Mouse (Mus musculus) embryonic facial prominence, embryonic 14.5 days (tissue): ENCODE data around the gene AC124108.1. TPM values are rescaled to one million over a fixed set of nuclear protein-coding genes. Genes with fewer than 3 reads are reported as not detected.

Experiments
- ATAC-seq: fragments of 200-750 bp; cut with Nextera tagmentation; 2 replicates; pipeline ENCODE4 v1.8.0; 2017; ENCODE audit warnings: low read depth, moderate number of reproducible peaks, moderate TSS enrichment
- DNase-seq: peaks from one replicate; pipeline ENCODE4 v3.0.0-alpha.2; 2015; ENCODE audit warnings: low spot score
- H3K27ac ChIP-seq: fragments of 300-500 bp; sonication (generic); replicated peaks from 2 replicates; pipeline ENCODE4 v1.5.1; 2014; ENCODE audit warnings: low read depth, mild to moderate bottlenecking, low read length, moderate library complexity
- H3K27me3 ChIP-seq: fragments of 300-500 bp; sonication (generic); replicated peaks from 2 replicates; pipeline ENCODE4 v1.6.1; 2014; ENCODE audit warnings: low read length; ENCODE audit not compliant: control insufficient read depth, insufficient read depth
- H3K36me3 ChIP-seq: fragments of 300-500 bp; sonication (generic); 2 replicates; pipeline ENCODE4 v1.6.1; 2014; ENCODE audit warnings: low read length, mixed read lengths; ENCODE audit not compliant: control insufficient read depth, insufficient read depth
- H3K4me1 ChIP-seq: fragments of 300-500 bp; sonication (generic); 2 replicates; pipeline ENCODE4 v1.6.1; 2014; ENCODE audit warnings: antibody characterized with exemption, low read length; ENCODE audit not compliant: control insufficient read depth, insufficient read depth
- H3K4me2 ChIP-seq: fragments of 300-500 bp; sonication (generic); 2 replicates; pipeline ENCODE4 v1.6.1; 2014; ENCODE audit warnings: low read depth, mild to moderate bottlenecking, low read length, moderate library complexity, mixed read lengths
- H3K4me3 ChIP-seq: fragments of 300-500 bp; sonication (generic); 2 replicates; pipeline ENCODE4 v1.5.1; 2014; ENCODE audit warnings: low read depth, mild to moderate bottlenecking, low read length
- H3K9ac ChIP-seq: fragments of 300-500 bp; sonication (generic); 2 replicates; pipeline ENCODE4 v1.6.1; 2014; ENCODE audit warnings: low read depth, mild to moderate bottlenecking, low read length, moderate library complexity, mixed read lengths
- H3K9me3 ChIP-seq: fragments of 300-500 bp; sonication (generic); 2 replicates; pipeline ENCODE4 v1.6.1; 2016; ENCODE audit warnings: low read length; ENCODE audit not compliant: control insufficient read depth
- WGBS: fragments of 180-500 bp; shearing (Covaris S2); extraction: QIAGEN DNeasy Blood & Tissue Kit; methylation state at CpG from one replicate; pipeline ENCODE4 v1.1.7; 2014; 5-methylcytosine and 5-hydroxymethylcytosine counted together
- polyA plus RNA-seq: library from polyadenylated mRNA; unstranded; fragments of >200 nt; fragmentation: Nextera tagmentation; extraction: Ambion mirVana; gene quantifications from 2 replicates; pipeline ENCODE4 v1.2.1, GENCODE M21; 2014

The AC124108.1 gene
- polyA plus RNA-seq, 1 experiment from 2014 or later = 0.71 TPM

DNA sequence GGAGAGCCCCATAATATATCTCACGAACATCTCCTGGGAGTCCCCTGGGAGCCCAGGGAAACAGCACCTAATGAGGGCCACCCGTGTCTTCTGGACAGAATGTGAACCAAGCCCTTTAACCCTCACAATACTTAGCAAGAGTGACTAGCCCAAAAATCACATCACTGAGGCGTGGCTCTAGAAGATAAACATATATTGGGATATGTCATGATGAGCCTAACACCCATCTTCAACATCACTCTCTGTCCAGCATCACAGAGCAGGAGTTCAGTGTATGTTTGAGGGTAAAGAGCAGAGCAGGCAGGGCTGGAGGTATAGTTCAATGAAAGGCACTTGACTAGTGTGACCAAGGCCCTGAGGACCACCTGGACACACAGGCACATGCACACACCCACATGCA is 38.4 kb downstream of the AC124108.1 start, which contains the start of gene Gm10188:
Gene Gm10188, minus strand, starts transcription at position 101 of the 400 bp plus-strand sequence.
- Histone ChIP-seq H3K9ac (no peak within 1 kb of the TSS), H3K9me3 (no peaks in the 10 kb centered on the region), H3K27ac (no peak within 1 kb of the TSS), H3K27me3 (no peaks in the 10 kb centered on the region), H3K4me1 (no peaks in the 10 kb centered on the region), H3K4me3 (no peak within 1 kb of the TSS), H3K4me2 (no peak within 1 kb of the TSS), H3K36me3 (no peaks in the 10 kb centered on the region)
- no peak for DNase-seq
- 75% methylated on average over 3 of the region's 3 CpGs for WGBS
- no peak for ATAC-seq

DNA sequence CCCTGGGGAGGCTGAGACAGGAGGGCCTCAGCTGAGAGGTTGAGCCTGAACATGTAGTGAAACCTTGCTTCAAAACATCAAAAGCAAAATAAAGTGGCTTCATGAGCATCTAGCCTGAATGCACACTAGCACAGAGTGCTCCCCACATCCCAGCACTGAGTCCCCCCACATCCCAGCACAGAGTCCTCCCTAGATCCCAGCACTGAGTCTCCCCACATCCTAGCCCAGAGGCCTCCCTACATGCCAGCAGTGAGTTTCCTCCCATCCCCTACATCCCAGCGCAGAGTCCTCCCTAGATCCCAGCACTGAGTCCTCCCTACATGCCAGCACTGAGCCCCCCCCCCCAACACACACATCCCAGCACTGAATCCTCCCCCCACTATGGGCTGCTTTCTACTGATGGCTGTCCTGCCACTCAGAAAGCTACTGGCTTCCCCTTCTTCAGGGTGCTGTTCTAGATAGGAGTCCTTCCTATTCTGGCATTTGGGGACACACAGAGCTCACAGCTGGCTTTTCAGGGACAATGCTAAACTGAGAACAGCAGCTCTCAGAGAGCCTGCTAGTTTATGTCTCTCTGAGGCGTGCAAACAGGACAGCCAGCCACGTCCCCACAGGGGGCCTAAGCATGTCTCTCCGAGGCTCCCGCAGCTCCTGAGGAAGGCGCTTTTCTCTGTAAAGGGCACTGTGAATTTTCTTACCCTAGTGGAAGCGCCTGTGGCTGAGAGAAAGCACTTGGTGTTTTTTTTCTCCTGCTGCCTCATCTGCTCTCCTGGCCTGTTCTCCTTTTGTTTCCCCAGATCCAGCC is 40.4 kb downstream of the AC124108.1 start:
- 43% methylated on average over 7 of the region's 7 CpGs for WGBS

DNA sequence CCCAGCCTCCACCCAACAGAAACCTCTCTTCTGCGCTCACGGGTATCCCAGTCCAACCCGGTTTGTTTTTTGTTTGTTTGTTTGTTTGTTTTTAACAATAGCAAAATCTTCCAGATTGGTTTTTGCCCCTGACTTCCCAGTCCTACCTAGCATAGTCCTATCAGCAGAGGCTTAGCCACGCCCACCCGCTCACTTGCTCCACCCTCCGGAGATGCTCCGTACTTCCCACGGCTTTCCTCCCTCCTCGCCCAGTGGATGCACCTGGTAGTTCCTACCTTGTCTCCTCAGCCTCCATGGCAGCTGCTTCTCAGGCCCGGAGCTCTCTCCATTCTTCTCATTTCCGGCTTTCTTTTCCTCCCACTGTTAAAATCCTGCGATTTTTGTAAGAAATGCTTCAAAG is 42.3 kb downstream of the AC124108.1 start:
- 21% methylated on average over 12 of the region's 12 CpGs for WGBS
- ATAC-seq = no peak
- no peaks in the 10 kb centered on the region for H3K9me3 ChIP-seq

More for the DNA sequence above, 40.4 kb downstream of the AC124108.1 start:
- Histone ChIP-seq H3K4me1 (no peaks in the 10 kb centered on the region), H3K36me3 (no peaks in the 10 kb centered on the region), H3K9ac (no peak overlapping the region), H3K4me2 (no peak overlapping the region), H3K4me3 (no peak overlapping the region), H3K27me3 (0 out of 2 replicates have a peak, but pooled peaks cover 4% of the 10 kb centered on the region), H3K9me3 (no peaks in the 10 kb centered on the region), H3K27ac (no peak overlapping the region)
- DNase-seq = no peak
- no peak for ATAC-seq

DNA sequence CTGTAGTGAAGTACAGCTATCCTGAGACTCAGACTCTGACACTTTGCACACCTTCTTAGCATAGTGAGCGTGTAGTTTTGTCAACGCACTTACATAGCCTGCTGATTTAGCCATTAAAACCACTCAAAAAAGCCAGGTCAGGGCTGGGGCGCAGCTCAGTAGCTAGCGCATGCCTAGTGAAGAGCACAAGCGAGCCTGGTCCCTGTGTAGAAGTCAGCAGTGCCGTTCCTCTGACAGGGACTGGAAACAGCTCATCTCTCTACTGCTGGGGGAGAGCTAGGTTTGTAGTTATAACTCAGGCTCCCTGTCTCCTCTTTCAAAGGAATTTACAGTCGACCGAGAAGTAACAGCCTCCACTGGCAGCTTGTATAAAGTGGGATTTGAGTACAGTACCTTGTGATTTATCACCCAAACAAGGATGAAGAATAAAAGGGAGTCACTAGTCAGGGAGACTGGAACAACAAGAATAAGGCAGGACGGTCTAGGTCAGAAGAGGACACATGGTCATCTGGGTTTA is 43.6 kb downstream of the AC124108.1 start:
- Histone ChIP-seq H3K4me3 (no peak overlapping the region), H3K9me3 (no peaks in the 10 kb centered on the region), H3K9ac (no peak overlapping the region), H3K27ac (no peak overlapping the region), H3K4me1 (no peaks in the 10 kb centered on the region), H3K36me3 (no peaks in the 10 kb centered on the region), H3K4me2 (no peak overlapping the region), H3K27me3 (0 out of 2 replicates have a peak, but pooled peaks cover 4% of the 10 kb centered on the region)
- DNase-seq = no peak
- WGBS = 63% methylated on average over 9 of the region's 9 CpGs
- no peak for ATAC-seq

More for the DNA sequence above, 42.3 kb downstream of the AC124108.1 start:
- no peak overlapping the region for H3K4me2 ChIP-seq
- no peaks in the 10 kb centered on the region for H3K36me3 ChIP-seq
- H3K4me3 ChIP-seq = no peak overlapping the region
- no peaks in the 10 kb centered on the region for H3K4me1 ChIP-seq
- H3K9ac ChIP-seq = no peak overlapping the region
- H3K27ac ChIP-seq = no peak overlapping the region
- H3K27me3 ChIP-seq = 0 out of 2 replicates have a peak, but pooled peaks cover 4% of the 10 kb centered on the region
- DNase-seq = peak; percentile 32

DNA sequence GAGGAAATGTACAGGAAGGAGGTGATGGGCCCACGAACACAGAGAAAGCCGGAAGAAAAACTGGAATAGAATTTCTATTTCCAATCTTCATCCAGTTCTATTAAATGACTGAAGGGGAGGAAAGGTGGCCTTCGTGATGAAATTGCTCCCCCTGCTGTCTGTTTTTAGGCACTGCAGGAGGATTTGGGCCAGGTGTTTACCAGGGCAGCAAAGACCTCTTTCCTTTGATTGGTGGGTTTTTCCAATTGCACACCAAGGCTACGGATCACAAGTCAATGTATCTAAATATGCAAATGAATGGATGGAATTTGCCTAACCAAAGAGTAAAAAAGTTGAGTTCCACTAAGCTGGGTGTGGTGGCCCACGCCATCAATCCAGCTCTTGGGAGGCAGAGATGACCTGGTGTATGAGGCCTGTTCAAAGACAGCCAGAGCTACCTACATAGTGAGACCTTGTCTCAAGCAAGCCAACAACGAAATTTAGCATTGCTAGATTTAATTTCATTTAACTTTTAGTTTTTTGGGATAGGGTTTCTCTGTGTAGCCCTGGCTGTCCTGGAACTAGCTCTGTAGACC is 46.4 kb downstream of the AC124108.1 start:
- Histone ChIP-seq H3K4me1 (no peaks in the 10 kb centered on the region), H3K27me3 (0 out of 2 replicates have a peak, but pooled peaks cover 4% of the 10 kb centered on the region), H3K9me3 (no peaks in the 10 kb centered on the region), H3K27ac (no peak overlapping the region), H3K9ac (no peak overlapping the region), H3K36me3 (no peaks in the 10 kb centered on the region), H3K4me2 (no peak overlapping the region), H3K4me3 (no peak overlapping the region)
- WGBS = 20% methylated on average over 6 of the region's 6 CpGs
- DNase-seq = peak; percentile 22
- no peak for ATAC-seq

DNA sequence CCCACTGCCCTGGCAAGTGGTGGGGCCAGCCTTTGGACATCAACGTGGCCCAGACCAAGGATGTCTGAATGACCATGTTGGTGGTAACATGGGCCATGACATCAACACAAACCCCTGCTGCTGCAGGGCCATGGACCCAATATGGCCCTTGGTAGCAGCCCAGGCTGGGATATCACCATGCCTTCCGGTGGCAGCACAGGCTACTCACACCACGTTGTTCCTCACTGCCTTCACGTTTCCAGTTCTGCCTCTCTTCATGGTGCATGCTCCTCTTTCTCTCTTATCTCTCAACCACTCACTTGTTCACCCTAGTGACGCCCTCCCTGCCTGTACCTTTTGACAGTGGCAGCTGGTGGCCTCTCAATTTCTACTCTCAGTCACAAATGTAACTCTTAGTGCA is 53.8 kb downstream of the AC124108.1 start:
- Histone ChIP-seq H3K27ac (no peak overlapping the region), H3K36me3 (no peaks in the 10 kb centered on the region), H3K4me3 (no peak overlapping the region), H3K27me3 (no peaks in the 10 kb centered on the region), H3K9ac (no peak overlapping the region), H3K4me2 (no peak overlapping the region), H3K9me3 (no peaks in the 10 kb centered on the region), H3K4me1 (no peaks in the 10 kb centered on the region)
- DNase-seq (no peak), ATAC-seq (no peak)
- 70% methylated on average over 4 of the region's 5 CpGs for whole genome bisulfite sequencing

DNA sequence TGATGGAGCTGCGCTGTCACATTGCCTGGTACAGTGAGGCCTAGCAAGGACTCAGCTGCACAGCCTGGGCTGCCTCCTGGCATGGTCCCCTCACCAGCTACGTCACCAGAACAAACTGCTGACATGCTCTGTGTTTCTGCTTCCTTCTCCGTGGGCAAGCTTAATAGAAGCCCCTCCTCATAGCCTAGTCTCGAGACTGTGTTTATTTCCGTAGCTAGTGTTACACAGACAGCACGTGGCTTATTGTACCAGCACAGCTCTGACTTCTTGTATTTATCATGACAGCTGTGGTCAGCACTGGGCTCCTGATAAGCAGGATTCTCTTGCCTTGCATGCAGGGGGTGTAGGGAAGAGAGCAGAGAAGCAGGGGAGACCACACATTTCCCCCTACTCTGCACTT is 54.9 kb downstream of the AC124108.1 start:
- H3K27ac ChIP-seq = no peak overlapping the region
- H3K36me3 ChIP-seq = no peaks in the 10 kb centered on the region
- WGBS = 60% methylated on average over 6 of the region's 6 CpGs
- H3K4me2 ChIP-seq = no peak overlapping the region
- ATAC-seq (no peak), DNase-seq (no peak)
- H3K4me3 ChIP-seq = no peak overlapping the region
- no peaks in the 10 kb centered on the region for H3K27me3 ChIP-seq
- no peaks in the 10 kb centered on the region for H3K9me3 ChIP-seq
- H3K9ac ChIP-seq = no peak overlapping the region
- H3K4me1 ChIP-seq = no peaks in the 10 kb centered on the region

DNA sequence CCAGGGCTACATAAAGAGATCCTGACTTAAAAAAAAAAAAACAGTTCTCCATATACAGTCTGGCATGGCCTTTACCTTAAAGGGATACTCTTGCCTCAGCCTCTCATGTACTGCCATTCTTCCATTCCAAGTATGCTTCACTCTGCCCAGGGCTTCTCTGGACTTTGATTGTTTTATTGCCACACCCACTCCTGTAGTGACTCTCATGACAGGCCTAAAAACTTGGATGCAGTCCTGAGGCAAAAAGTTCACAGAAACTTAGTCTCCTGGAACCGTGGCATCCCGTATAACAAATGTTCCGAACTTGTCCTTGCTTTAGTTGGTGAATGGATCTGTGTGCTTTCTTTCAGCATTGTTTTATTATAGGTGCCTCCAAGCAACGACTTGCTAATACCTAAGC is 55.4 kb downstream of the AC124108.1 start:
- Histone ChIP-seq H3K9me3 (no peaks in the 10 kb centered on the region), H3K36me3 (no peaks in the 10 kb centered on the region), H3K9ac (no peak overlapping the region), H3K4me3 (no peak overlapping the region), H3K4me1 (no peaks in the 10 kb centered on the region), H3K4me2 (no peak overlapping the region), H3K27ac (no peak overlapping the region), H3K27me3 (no peaks in the 10 kb centered on the region)
- DNase-seq (no peak), ATAC-seq (no peak)
- WGBS = 84% methylated on average over 4 of the region's 4 CpGs
